Mouse (Mus musculus): Measurements from ENCODE around the gene Nop10. TPM values are rescaled to one million over a fixed set of nuclear protein-coding genes. Genes with fewer than 3 reads are reported as not detected.
A peak's percentile ranks its signal among the peaks of the same experiment; 100 is the strongest.
"Not testable (repeated sequence)": the region's sequence is repeated elsewhere in the genome, so short reads cannot be mapped to it uniquely, and the experiment has no call there.

The Nop10 gene
- polyA plus RNA-seq, 1 experiment: 85.5 TPM

DNA sequence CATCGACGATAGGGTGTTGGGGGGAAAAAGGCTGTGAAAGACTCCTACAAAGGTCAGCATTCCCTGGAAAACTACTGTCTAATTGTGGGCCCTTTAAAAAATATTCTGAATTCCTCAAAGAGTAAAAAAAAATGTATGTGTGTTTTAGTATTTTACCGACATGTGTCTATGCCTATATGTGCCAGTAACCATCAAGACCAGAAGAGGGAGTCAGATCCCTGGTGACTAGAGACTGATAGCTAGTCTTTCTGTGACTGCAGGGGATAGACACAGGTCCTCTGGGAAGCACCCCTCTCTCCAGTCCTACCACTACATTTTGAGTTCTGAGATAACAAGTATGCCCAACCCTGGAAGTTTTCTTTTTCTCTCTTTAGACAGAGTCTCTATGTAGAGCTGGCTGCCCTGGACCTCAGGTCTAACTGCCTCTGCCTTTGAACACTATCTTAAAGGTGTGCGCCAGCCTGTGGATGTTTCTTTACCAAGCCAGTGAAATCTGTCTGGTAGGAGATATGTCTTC is 1.1 kb downstream of the Nop10 start:
- no peak for DNase-seq (ENCODE audit: extremely low spot score in 1 of 2, low spot score in 1 of 2)

DNA sequence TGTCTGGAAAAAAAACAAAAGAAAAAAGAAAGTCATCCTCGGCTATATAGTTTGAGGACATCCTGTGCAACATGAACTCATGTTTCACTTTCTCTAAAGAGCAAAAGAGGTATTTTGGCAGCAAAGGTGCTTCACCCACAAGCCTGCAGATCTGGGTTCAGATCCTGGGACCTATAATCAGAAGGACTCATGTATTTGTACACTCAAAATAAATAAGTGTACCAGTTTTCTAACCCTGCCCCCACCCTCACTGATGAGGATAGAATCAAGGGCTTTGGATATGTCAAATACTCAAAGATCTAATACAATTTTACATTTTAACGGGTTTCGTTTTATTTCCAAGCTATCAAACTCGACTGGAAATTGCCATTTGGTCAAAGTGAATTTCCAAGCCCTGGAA is 2.6 kb downstream of the Nop10 start:
- DNase-seq (ENCODE audit: extremely low spot score in 1 of 2, low spot score in 1 of 2): no peak

DNA sequence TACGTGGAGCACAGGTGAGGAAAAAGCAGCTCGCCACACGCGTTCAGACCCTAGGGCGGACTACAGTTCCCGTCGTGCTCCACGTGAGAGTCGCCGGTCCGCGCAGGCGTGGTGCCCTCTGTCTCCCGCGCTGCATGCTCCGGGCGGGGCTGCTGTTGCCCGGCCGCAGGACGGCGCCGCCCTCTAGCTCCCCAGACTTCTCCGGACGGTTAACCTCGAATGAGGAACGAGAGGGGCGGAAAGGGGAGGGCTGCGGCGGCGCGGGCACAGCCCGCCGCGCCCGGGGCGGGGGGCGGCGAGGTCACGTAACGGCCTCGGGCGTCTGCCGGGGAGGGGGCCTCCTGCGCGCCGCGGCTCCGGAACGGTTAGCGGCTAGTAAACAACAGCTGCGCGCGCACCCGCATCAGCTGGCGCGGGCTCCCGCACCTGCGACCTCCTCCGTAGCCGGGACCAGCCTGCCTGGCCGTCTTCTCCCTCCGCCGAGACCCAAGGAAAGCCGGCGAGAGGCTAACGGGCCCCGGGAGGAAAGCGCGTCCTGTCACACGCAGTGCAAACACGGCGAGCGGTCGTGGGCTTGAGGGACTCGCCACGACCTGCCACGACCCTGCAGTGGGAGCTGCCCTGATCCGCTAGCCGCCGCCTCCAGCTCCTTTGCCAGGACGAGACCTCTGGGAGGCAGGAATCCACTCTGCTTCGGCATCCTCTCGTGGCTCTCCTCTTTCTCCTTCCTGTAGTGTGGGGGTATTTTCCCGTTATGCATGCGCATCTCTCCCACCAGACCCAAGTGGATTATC is 3.9 kb downstream of the Nop10 start, which contains the start of gene Slc12a6:
Slc12a6 (plus strand) TSS at position 378 of the 794 bp plus-strand sequence.
- DNase-seq (ENCODE audit: extremely low spot score in 1 of 2, low spot score in 1 of 2): peak; percentile 76 to 92

DNA sequence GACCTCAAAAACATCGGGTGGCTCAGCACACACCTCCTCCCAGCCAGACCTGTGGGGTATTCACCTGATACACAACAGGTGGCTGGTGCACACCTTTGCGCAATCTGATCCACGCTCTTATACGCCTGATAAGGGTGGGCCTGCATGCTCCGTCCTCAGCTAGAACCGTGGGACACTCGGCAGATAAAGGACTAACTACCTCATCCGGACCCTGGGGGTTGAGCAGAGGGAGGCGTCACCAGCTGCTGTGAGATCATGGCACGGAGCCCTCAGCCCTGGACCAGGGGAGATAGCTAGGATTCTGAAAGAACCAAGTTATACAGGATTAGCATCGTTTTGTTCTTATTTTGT is 4.5 kb downstream of the Nop10 start, which contains the start of gene Gm21985:
Gm21985 (plus strand) TSS at position 73 of the 351 bp plus-strand sequence.
- DNase-seq (ENCODE audit: extremely low spot score in 1 of 2, low spot score in 1 of 2): no peak

DNA sequence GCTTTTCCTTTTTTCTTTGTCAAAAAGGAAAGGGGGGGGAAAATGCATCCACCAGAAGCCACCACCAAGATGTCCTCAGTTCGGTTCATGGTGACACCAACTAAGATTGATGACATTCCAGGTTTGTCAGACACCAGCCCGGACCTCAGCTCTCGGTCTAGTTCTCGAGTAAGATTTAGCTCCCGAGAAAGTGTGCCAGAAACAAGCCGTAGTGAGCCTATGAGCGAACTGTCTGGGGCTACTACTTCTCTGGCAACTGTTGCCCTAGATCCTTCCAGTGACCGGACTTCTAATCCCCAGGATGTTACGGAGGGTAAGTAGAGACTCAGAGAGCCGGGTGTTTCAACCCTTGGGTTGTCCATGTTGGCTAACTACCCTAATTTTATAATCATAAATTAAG is 5.1 kb downstream of the Nop10 start:
- DNase-seq (ENCODE audit: extremely low spot score in 1 of 2, low spot score in 1 of 2): no peak

DNA sequence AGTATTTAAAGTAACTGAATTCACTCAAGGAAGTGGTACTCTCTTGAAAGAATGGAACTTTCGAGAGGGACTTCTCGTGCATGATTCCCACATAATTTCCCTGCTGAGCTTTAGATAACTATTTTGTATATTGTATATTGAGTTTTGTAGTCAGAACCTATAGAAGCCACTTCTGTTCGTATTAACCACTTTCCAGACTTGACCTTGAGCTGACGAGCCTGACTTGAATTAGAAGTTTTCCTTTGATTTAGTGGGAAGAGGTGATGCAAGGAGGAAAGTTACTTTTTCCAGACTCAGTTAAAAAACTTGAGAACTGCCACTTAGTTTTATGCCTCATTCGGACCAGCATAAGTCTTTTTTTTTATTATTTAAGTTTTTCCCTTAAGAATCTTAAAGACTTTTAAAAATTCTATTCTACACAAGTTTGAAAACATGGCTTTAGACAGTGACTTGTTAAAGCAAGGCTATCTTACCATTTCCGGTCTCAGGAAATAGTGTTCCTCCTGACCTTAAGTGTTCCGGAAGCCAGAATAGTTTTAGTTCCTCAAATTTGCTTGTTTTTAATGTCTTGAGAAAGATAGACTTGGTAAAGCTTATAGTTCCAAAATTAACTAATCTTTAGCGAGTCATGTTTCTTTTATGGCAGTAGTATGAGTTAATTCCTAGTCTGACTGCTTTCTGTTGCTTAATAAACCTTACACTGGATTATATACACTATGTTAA is 6.0 kb downstream of the Nop10 start:
- no peak for DNase-seq (ENCODE audit: extremely low spot score in 1 of 2, low spot score in 1 of 2)

DNA sequence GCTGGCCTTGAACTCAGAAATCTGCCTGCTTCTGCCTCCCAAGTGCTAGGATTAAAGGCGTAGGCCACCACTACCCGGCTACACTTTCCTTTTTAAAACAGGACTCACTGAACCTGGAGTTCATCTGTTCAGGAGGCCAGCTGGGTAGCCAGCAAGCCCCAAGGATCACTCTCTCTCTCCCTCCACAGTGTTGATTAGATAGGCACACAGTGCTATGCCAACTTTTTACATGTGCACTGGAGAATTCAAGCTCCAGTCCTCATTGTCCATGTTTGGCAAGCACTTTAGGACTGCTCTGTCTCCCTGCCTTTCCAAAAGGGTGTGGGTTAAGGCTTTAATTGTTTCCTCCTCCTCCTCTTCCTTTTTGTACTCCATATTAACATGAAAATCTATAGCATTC is 8.3 kb downstream of the Nop10 start:
- DNase-seq (ENCODE audit: extremely low spot score in 1 of 2, low spot score in 1 of 2): no peak

DNA sequence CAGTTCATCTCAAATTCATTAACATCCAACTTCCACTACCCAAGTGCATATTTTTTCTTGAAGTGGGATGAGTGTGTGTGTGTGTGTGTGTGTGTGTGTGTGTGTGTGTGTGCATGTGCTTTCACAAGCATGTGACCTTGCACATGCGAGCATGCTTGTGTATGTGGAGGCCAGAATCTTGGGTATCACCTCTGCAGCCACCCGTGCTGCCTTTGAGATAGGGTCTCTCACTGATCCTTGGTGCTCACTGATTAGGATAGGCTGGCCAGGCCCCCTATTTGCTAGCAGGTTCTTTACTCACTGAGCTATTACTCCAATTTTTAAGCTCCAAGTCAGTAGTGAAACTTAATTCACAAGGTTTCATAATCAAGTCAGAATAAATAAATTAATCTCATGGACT is 11.2 kb downstream of the Nop10 start:
- DNase-seq (ENCODE audit: extremely low spot score in 1 of 2, low spot score in 1 of 2): no peak

DNA sequence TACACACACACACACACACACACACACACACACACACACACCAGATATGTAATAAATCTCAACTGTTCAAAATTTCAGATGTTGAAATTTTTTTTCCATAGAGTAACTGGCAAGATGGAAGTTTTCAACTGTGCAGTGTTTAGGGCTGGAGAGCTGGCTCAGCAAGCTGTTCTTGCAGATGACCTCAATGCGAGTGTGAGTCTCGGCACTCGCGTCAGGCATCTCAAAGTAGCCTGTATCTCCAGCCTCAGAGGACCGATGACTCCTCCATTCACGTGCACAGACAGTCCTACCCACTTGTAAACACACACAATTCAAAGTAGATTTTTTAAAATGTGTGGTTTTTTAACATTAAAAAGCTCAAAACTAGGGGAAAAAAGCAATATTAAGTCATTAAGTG is 11.7 kb downstream of the Nop10 start:
- DNase-seq (ENCODE audit: extremely low spot score in 1 of 2, low spot score in 1 of 2): no peak

DNA sequence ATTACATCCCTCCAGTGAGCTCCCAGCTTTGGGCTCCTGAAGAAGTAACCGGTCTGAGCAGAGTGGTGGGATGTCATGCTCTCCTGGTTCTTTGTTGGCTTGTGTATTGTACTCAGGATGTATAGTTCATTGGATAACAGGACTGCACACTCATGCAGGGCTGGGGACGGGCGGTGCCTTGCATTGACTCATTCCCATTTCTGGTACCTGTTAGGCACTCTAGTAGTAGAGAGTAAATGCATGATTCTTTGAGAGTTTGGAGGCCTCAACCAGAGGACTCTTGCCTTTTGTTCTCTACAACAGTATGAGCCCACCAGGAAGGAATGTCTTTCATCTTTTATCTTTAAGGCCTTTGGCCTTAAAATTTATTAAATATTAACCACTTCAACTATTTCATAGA is 15.1 kb downstream of the Nop10 start:
- DNase-seq (ENCODE audit: extremely low spot score in 1 of 2, low spot score in 1 of 2): no peak

DNA sequence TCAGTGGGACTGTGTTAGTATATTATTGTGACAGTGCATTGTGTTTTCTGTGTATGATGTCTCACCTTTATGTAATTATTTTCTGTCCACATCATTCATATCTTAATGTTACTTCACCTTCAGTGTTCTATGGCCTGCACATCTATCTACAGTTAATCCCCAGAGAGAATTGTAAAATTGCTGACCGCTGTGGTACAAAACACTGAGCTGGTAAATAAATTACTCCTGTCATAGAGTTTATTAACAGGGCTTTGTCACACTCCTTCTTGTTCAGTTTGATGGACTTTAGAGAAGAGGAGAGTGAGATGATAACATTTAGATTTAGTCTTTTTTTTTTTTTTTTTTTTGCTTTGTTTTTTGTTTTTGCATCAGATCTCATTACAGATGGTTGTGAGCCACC is 21.1 kb downstream of the Nop10 start:
- DNase-seq (ENCODE audit: extremely low spot score in 1 of 2, low spot score in 1 of 2): no peak

DNA sequence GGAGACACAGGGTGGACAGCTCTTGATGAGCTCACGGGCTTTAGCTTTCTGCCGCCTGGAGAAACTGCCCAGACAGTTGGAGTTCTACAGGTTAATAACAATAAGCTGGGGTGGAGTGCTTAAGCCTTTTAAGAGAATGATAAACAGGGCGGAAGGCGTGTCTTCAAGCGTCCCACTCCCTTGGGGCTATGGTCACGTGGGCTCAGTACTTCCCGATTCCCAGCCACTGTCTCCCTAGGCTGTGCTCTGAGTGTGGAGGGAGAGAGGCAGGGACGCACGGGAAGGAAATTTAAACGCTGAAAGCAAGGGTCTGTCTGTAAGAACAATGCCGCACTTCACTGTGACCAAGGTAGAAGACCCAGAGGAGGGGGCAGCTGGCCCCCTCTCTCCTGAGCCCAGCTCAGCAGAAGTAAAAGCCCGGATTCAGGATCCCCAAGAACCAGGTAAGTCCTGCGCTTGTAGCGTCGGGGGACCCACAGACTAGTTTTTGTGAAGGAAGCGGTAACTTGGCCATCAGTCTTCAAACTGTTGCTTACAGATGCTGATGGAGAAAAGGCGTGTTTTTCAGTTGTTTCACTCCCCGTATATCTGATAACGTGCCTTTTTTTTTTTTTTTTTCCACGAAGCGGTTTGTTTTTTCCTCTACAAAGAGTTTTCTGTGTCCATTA is 22.8 kb downstream of the Nop10 start:
- no peak for DNase-seq (ENCODE audit: extremely low spot score in 1 of 2, low spot score in 1 of 2)

DNA sequence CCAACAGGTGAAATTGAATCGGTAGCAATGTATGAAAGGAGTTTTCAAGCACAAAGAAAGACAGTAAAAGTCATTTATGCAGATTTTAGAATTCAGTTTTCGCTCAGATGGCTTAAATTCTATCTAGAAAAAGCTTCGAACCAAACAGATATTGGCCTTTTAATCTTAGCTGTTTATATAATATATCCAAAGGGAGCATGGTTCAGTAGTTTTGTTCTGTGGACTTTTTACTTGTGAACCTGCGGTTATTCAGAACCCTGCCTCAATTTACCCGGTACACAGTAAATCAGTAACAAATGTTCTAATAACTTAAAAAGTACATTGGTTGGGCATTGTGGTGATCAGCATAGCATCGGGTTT is 23.3 kb downstream of the Nop10 start:
- no peak for DNase-seq (ENCODE audit: extremely low spot score in 1 of 2, low spot score in 1 of 2)

DNA sequence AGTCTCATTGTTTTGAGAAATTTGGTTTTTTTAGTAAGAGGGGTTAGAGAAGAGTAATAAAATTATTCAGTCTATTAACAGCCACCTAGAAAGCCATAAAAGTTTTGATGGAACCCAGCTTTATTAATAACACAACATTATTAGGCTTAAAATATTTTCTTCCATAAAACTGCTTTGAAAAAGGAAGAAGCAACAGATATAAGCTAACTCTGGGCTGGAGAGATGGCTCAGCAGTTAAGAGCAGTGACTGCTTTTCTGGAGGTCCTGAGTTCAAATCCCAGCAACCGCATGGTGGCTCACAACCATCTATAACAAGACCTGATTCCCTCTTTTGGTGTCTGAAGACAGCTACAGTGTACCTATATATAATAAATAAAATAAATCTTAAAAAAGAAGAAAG is 24.3 kb downstream of the Nop10 start:
- DNase-seq (ENCODE audit: extremely low spot score in 1 of 2, low spot score in 1 of 2): not testable (repeated sequence)

DNA sequence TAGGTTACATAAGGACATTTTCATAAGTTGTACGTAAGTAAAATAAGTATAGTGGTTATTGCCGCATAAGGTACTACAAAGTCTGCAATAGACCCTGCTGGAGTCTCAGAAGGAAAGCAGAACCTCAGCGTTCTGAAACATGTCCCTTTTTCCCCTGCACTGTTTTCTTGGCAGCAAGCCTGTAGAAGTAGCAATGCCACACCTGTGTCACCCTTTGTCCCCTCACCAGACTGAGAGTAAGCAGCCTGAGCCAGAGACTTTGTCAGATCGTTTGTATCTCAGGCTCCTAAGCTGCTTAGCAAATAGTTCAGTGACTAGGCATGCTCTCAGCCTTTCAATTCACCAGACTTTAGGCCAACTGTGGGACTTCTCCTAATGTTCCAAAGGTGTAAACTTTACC is 25.3 kb downstream of the Nop10 start:
- no peak for DNase-seq (ENCODE audit: extremely low spot score in 1 of 2, low spot score in 1 of 2)

DNA sequence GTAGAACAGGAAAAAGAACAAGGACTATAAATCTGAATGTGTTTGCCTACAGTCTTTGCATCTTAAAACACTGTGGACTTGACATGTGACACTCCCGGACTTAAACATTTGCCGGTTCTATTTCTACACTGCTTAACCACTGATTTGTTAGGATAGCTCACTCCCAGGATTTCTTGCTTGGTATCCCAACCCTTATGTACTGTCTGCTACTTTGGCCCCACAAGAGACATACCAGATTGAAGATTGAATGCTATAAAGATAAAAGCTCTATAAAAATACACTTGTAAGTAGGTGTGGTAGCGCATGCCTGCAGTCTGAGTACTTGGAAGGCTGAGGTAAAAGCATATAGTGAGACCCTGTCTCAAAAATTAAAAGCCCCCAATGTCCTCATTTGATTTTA is 27.8 kb downstream of the Nop10 start:
- no peak for DNase-seq (ENCODE audit: extremely low spot score in 1 of 2, low spot score in 1 of 2)

DNA sequence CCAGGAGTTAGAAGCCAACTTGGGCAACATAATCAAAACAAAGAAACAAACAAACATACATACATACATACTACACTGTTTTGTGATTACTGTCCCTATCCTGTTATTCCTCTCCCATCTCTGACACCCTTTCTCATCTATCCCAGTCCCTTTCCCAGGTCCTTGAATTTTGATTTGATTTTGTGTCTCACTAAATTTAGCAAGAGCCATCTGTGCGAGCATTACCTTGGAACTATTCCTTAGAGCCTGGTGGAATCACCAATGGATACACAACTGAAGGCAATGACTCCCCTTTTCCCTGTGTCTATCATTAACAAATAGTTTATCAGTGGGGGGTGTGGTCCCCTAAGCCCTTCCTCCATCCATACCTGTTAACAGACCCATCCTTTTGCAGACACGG is 31.1 kb downstream of the Nop10 start:
- no peak for DNase-seq (ENCODE audit: extremely low spot score in 1 of 2, low spot score in 1 of 2)

DNA sequence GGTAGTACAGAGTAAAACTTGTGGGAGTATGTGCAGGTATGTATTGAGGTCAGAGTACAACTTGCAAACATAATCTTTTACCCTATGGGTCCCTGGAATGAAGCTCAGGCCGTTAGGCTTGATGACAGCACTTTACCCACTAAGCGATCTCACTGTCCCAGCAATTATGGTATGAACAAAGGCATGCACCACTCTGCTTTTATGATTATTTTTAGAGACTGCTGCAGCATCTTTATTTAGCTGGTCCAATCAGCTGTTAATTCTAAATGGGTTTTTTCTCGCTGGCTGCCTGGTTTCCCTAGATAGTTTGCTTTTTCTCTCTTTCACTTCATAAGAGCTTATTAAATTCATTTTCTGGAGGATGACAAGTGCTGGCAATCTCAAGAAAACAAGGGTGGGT is 34.5 kb downstream of the Nop10 start:
- DNase-seq (ENCODE audit: extremely low spot score in 1 of 2, low spot score in 1 of 2): peak; percentile 34 to 50

DNA sequence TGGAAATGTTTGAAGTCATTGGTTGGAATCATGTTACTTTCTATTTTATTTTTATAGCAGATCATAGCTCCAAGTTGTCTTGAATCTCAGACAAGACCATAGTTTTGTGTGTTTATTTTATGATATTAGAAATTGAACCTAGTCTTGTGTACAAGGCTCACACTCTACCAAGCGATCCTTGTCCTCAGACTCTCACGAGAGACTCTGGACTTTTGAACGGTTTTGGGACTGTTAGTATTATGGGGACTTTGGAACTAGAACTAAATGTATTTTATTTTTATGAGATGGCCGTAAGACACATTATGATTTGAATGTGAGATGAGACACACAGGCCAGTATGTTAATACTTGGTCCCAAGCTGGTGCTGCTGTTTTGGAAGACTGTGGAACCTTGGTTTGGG is 36.5 kb downstream of the Nop10 start:
- no peak for DNase-seq (ENCODE audit: extremely low spot score in 1 of 2, low spot score in 1 of 2)

DNA sequence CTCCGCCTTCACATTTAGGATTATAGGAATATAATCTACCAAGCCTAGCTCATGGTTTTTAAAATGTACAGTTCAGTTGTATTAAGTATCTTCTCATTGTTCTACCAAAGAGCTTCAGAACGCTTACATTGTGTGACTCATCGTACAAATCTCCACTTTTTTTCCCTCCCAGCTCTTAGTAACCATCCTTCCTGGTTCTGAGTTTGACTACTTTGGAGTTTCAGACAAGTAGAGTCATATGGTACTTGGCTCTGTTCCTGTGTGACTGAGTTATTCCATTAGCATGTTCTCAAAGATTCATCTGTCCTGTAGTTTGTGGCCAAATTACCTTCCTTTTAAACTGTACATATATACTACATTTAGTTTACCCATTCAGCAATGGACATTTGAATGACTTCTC is 46.9 kb downstream of the Nop10 start:
- DNase-seq (ENCODE audit: extremely low spot score in 1 of 2, low spot score in 1 of 2): peak in 1 of 2 experiments; percentile 44

DNA sequence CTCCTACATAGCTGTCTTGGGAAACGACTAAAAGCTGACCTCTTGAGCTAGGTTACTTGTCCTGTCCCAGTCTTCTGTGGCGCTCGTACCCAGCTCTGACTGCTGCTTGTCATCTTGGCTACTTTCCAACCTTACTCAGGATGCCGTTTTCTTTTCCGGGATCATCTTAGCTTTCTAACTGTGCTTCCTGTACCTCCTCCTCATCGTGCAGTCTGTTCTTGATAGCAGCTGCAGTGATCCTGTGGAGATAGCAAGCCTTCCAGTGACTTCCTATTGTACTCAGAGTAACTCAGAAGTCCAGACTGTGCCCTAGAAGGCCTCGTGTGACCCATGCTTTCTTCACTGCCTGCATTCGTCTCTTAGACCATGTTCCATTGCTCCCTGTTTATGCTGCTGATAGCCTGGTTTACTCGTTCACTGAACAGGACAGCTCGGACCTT is 47.5 kb downstream of the Nop10 start:
- DNase-seq (ENCODE audit: extremely low spot score in 1 of 2, low spot score in 1 of 2): peak in 1 of 2 experiments; percentile 37

Measured in frontal cortex, adult 2 months (tissue).